Mouse (Mus musculus) cerebellum, adult 2 months (tissue): Measurements from ENCODE around the gene Ralgapb. TPM values are rescaled to one million over a fixed set of nuclear protein-coding genes. Genes with fewer than 3 reads are reported as not detected.

Source experiments
- DNase-seq, 2 experiments: peaks; one replicate each; pipeline ENCODE4 v3.0.0; 2021
- H3K27ac ChIP-seq: fragments of 200-500 bp; 2 replicates; pipeline ENCODE4 v1.5.1; 2012; ENCODE audit warnings: low read length, control low read depth, inconsistent platforms; ENCODE audit not compliant: insufficient read depth
- H3K27me3 ChIP-seq: fragments of 200-500 bp; 2 replicates; pipeline ENCODE4 v1.6.1; 2012; ENCODE audit warnings: inconsistent platforms, mild to moderate bottlenecking, low read length, moderate library complexity; ENCODE audit not compliant: control insufficient read depth, insufficient read depth
- H3K4me1 ChIP-seq: fragments of 200-500 bp; 2 replicates; pipeline ENCODE4 v1.6.1; 2011; ENCODE audit warnings: low read length; ENCODE audit not compliant: control insufficient read depth, insufficient read depth
- H3K4me3 ChIP-seq: fragments of 200-500 bp; replicated peaks from 2 replicates; pipeline ENCODE3; 2011; ENCODE audit warnings: mild to moderate bottlenecking, low read depth, low read length, control low read depth; ENCODE audit not compliant: insufficient read depth
- CTCF ChIP-seq: fragments of 200-500 bp; IDR thresholded peaks from 2 replicates; pipeline ENCODE4 v1.5.1; 2011; ENCODE audit warnings: low read depth, mild to moderate bottlenecking, control low read depth, low read length, moderate library complexity, borderline replicate concordance; ENCODE audit not compliant: insufficient read depth
- POLR2A ChIP-seq: fragments of 200-500 bp; IDR thresholded peaks from 2 replicates; pipeline ENCODE4 v1.6.1; 2011; ENCODE audit warnings: low read length, control low read depth, borderline replicate concordance; ENCODE audit not compliant: insufficient read depth
- WGBS: fragments of 180-500 bp; shearing (Covaris S2); methylation state at CpG from one replicate; pipeline ENCODE4 v1.1.7; 2018; 5-methylcytosine and 5-hydroxymethylcytosine counted together
- polyA plus RNA-seq: library from polyadenylated mRNA; depleted of rRNA; stranded (reverse); fragments of >200 nt; gene quantifications from 2 replicates; pipeline ENCODE4 v1.2.3, GENCODE M21; 2012; rRNA removed

The Ralgapb gene
- polyA plus RNA-seq = 53.3 and 54.4 TPM in 2 replicates

DNA sequence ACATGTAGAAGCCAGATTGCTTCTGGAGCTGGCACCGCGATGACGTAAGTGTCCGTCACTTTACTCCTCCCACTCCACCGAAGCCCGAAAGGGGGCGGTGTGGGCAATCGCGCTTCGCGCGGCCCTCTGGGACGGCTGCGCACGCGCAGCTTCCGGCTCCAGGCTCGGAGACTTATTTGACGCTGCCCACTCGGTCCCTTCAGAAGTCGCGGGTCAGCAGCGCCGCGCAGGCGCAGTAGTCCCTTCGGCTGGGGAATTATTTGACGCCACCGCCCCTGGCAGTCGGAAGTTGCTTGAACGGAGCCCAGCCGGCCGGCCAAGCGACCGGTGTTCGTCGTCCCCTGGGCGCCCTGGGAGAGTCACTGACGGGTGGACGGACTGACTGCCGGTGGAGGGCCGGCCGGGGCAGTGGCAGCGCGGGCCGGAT is at the start of gene Ralgapb:
Gene Ralgapb (plus strand): TSS at position 254 of the 427 bp plus-strand sequence.
- WGBS = under 1% methylated on average over 46 of the region's 46 CpGs
- H3K4me1 ChIP-seq = peaks cover 6% of the 10 kb centered on the region; the same call in 1 of the 2 replicates
- H3K27ac ChIP-seq = peak within 1 kb of the TSS; percentile 85
- peak; percentile 98 to 100 for DNase-seq
- peak; percentile 56; the same call in 1 of the 2 replicates for TF ChIP-seq CTCF
- peak; percentile 79; the same call in 1 of the 2 replicates for TF ChIP-seq POLR2A
- peak within 1 kb of the TSS; percentile 95 for H3K4me3 ChIP-seq
- no peaks in the 10 kb centered on the region for H3K27me3 ChIP-seq

DNA sequence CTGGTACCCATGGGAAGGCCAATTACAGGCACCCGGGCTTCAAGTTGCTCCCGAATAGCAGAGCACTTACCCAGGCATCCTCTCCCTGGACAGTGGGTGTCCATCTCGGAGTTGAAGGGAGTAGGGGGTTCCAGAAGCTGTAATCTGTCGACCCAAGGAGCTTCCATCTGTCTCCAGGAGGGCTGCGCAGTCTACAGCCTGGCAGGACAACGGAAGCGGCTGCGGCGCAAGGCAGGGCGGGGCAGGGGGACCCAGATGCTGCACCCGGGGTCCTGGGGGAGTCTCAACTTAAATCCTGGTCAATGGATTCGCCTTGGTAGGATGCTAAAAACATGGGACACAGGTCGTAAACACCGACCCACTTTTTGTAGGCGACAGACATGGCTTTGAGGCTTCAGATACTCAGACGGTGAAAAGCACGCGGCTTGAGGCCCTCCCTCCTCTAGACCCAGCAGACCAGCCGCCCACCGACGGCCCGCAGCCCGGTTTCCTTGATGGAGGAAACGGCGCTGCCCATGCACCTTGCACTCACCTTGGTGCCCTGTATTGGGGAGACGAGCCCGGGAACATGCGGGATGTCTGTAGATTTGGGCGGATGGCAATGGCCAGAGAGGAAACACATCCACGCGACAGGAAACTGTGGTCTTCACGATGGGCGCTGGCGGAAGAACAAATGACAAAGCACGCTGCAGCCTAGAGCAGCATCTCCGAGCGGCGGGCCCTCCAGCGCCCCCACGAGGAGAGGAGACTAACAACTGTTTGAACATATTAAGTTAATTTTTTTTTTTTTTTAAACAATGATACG is 48.6 kb upstream of the Ralgapb start:
- H3K27ac ChIP-seq = no peak overlapping the region
- peak; percentile 42; the same call in 1 of the 2 replicates for TF ChIP-seq POLR2A
- peak; percentile 69 for TF ChIP-seq CTCF
- under 1% methylated on average over 41 of the region's 41 CpGs for WGBS
- no peaks in the 10 kb centered on the region for H3K27me3 ChIP-seq
- peak; percentile 80 to 82 for DNase-seq
- H3K4me3 ChIP-seq = peak overlapping the region; percentile 76
- peaks cover 4% of the 10 kb centered on the region; the same call in 1 of the 2 replicates for H3K4me1 ChIP-seq

DNA sequence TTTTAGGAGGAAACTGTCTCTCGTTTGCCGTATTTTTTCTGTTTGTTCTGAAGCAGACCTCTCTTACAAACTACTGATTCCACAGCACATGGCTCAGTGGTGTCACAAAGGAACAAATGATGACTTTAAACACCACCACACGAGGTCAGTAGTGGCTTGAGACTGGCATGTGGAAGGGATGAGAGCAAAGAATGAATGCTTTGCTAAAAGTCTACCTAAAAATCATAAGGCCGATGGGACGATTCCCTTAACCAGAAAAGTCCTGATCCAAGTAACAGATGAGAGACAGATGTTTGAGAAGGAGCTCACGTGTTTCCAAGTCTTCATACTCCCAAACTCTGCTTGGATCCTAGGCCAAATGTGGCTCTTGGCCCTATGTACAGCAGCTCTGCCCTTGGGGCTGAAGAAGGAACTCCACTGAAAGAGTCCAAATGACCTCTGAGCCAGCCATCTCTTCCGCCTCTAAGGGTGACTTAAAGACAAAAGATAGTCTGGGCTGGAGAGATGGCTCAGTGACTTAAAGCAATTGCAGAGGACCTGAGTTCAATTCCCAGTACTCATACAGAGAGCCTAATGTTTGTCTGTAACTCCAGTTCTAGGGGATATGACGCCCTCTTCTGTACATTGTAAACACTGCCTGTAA is 47.8 kb upstream of the Ralgapb start:
- no peak for DNase-seq
- WGBS = 33% methylated on average over 8 of the region's 8 CpGs
- Histone ChIP-seq H3K27ac (no peak overlapping the region), H3K4me1 (peaks cover 4% of the 10 kb centered on the region; the same call in 1 of the 2 replicates), H3K4me3 (peak overlapping the region; percentile 54), H3K27me3 (no peaks in the 10 kb centered on the region)
- TF ChIP-seq CTCF (no peak), POLR2A (no peak)

DNA sequence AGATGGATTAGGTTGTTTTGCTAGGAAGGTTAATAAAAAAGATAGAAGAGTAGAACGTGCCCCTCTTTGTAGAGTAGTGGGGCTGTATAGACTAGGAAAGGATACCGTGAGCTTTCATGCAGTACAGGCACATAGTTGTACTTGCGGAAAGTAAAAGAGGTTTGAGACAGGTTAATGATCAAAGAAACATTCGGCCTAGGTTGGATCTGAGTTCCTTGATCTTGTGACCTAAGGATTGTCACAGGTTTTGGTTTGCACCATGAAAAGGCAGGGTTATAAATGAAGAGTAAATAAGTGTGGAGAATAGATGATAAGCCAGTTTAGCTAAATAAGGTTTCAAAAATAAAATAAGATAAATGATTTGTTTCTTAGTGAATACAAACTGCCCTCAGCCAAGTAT is 45.5 kb upstream of the Ralgapb start:
- no peak overlapping the region for H3K4me3 ChIP-seq
- DNase-seq = no peak
- no peaks in the 10 kb centered on the region for H3K27me3 ChIP-seq
- H3K27ac ChIP-seq = no peak overlapping the region
- TF ChIP-seq CTCF = no peak
- TF ChIP-seq POLR2A = no peak
- 87% methylated on average over 4 of the region's 4 CpGs for WGBS
- H3K4me1 ChIP-seq = peaks cover 4% of the 10 kb centered on the region; the same call in 1 of the 2 replicates

DNA sequence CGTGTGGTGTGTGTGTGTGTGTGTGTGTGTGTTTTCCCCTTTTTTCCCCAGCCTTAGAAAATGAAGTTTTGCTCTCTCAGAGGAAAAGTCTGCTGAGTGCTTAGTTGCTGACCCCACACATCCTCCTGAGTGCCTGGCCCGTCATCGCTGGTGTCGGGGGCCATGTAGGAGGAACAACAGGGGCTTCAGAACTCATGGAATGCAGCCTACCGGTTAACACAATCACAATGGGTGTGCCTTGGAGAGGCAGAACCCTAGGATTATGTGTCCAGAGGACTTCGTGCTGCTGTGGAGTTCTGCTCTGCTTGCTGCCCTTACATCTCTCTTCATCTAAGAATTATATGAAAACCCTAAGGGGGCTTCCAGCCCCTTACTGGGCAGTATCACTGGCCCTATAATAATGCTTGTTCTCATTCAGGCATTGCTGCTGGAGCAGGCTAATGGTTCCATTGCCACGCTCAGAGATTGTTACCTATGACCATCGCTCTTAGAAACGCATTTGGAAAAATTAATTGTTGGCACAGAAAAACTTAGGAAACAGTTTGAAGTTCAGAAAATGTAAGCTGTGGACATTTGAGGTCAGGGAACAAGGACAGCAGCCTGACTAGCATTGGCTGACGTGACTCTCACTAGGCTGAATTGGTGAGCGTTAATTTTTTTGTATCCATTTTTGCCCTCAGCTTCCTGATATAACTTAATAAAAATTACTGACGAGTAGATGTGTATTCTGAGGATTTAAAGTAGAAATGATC is 44.4 kb upstream of the Ralgapb start:
- TF ChIP-seq CTCF = no peak
- TF ChIP-seq POLR2A = no peak
- DNase-seq = no peak
- WGBS = 71% methylated on average over 12 of the region's 12 CpGs
- Histone ChIP-seq H3K27ac (no peak overlapping the region), H3K4me3 (no peak overlapping the region), H3K27me3 (no peaks in the 10 kb centered on the region), H3K4me1 (peaks cover under 1% of the 10 kb centered on the region; the same call in 1 of the 2 replicates)

DNA sequence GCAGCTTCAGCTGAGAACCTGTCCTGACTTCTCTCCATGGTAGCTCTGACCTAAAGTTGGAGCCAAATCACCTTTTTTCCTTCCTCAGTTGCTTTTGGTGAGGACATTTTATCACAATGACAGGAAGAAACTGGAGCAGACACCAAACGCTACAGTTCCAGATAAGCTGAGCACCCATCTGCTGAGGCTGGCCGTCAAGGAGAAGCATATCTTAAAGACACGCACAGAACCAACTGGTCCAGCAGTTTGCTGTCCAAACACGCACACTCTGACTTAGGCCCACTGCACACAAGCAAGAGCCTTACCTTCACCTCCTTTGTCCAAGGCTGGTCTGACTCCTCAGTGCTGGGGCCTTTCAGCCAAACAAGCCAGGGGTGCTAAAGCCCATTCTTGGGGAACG is 42.0 kb upstream of the Ralgapb start:
- H3K27me3 ChIP-seq = no peaks in the 10 kb centered on the region
- WGBS = 86% methylated on average over 5 of the region's 5 CpGs
- no peak for DNase-seq
- H3K27ac ChIP-seq = no peak overlapping the region
- H3K4me3 ChIP-seq = no peak overlapping the region
- no peak for TF ChIP-seq CTCF
- no peak for TF ChIP-seq POLR2A
- H3K4me1 ChIP-seq = no peaks in the 10 kb centered on the region

DNA sequence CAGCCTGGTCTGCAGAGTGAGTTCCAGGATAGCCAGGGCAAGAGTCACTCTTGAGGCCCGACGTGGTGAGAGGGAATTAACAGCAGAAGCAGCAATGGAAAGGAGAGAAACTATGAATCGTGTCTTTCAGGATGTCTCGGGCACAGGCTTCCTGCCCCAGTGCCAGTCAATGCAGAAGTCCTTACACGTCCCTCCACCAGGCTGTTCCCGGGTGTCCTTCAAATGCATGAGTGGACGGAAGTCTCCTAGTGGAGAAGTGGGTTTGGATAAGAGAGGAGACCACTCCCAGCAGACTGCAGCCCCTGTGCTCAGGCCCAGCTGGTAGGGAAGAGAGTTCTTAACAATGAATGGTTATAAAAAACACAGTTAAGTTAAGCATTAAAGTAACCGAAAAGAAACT is 41.3 kb upstream of the Ralgapb start:
- Histone ChIP-seq H3K27ac (no peak overlapping the region), H3K27me3 (no peaks in the 10 kb centered on the region), H3K4me3 (no peak overlapping the region), H3K4me1 (no peaks in the 10 kb centered on the region)
- TF ChIP-seq CTCF (no peak), POLR2A (no peak)
- 92% methylated on average over 8 of the region's 8 CpGs for WGBS
- DNase-seq = no peak
